Mouse (Mus musculus): ENCODE results near the gene Ddah1. TPM values are rescaled to one million over a fixed set of nuclear protein-coding genes. Genes with fewer than 3 reads are reported as not detected.
A peak's percentile ranks its signal among the peaks of the same experiment; 100 is the strongest.

Ddah1 gene
- polyA plus RNA-seq, 1 experiment from 2014 or later: 45.1 TPM

DNA sequence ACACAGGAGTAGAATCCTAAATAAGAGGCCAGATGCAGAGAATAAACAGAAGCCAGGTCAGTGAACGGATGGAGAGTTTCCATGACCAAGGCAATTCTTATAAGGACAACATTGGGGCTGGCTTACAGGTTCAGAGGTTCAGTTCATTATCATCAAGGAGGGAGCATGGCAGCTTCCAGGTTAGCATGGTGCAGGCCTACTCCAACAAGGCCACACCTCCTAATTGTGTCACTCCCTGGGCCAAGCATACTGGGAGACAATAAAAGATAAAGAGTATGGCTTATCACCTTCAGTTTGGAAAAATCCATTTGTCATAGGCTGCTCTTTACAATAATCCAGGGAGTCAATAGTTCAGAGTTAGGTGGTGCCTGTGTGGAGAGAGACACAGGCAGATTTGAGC lies 9.8 kb upstream of the Ddah1 start:
- 79% methylated on average over 1 of the region's 1 CpGs for WGBS (ENCODE audit: insufficient replicate concordance)
- Histone ChIP-seq H3K9me3 (ENCODE audit: low read length) (no peaks in the 10 kb centered on the region), H3K27ac (ENCODE audit: low read depth) (no peak overlapping the region), H3K4me1 (ENCODE audit: insufficient read depth) (no peaks in the 10 kb centered on the region), H3K4me3 (ENCODE audit: low read depth, low read length) (no peak overlapping the region), H3K27me3 (ENCODE audit: insufficient read depth, low read length) (no peaks in the 10 kb centered on the region), H3K9ac (replicated peaks) (no peak overlapping the region), H3K36me3 (replicated peaks; ENCODE audit: insufficient read depth, low read length) (no peaks in the 10 kb centered on the region), H3K4me2 (ENCODE audit: low read depth, low read length) (no peak overlapping the region)
- TF ChIP-seq EP300 (IDR thresholded peaks at IDR 0.05; ENCODE audit: low read depth) (no peak), CTCF (IDR thresholded peaks at IDR 0.05; ENCODE audit: low read depth) (no peak)
- DNase-seq (no peak), ATAC-seq (no peak)

DNA sequence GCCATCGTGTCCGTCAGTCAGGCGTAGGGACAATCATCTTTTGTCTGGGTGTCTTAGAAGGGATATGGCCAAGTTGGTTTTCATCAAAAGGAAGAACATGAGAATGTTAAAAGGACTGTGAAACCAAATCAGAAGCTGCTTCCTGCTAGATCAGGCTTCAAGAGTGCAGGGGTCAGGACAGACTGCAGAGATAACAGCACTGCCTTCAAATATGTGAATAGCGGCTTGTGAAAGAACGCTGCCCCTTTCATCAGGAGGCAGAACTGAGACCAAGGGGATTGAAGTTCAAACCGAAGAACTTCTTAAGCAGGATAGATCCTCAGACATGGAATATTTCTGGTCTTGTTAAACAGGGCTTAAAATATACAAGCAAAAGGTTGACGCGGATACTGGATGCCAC lies 2.0 kb upstream of the Ddah1 start:
- DNase-seq: no peak
- H3K4me1 ChIP-seq (ENCODE audit: insufficient read depth): peaks cover 9% of the 10 kb centered on the region
- H3K9me3 ChIP-seq (ENCODE audit: low read length): no peaks in the 10 kb centered on the region
- no peak overlapping the region for H3K4me3 ChIP-seq (ENCODE audit: low read depth, low read length)
- WGBS (ENCODE audit: insufficient replicate concordance): 57% methylated on average over 8 of the region's 8 CpGs
- H3K9ac ChIP-seq (replicated peaks): no peak overlapping the region
- TF ChIP-seq EP300 (IDR thresholded peaks at IDR 0.05; ENCODE audit: low read depth) (no peak), CTCF (IDR thresholded peaks at IDR 0.05; ENCODE audit: low read depth) (no peak)
- no peak overlapping the region for H3K27ac ChIP-seq (ENCODE audit: low read depth)
- no peak for ATAC-seq
- no peaks in the 10 kb centered on the region for H3K36me3 ChIP-seq (replicated peaks; ENCODE audit: insufficient read depth, low read length)
- no peak overlapping the region for H3K4me2 ChIP-seq (ENCODE audit: low read depth, low read length)
- peaks cover 14% of the 10 kb centered on the region for H3K27me3 ChIP-seq (ENCODE audit: insufficient read depth, low read length)

GRCm38 (mm10) chr3:145757177-145757576 lies 1.3 kb upstream of the Ddah1 start:
- peaks cover 14% of the 10 kb centered on the region for H3K27me3 ChIP-seq (ENCODE audit: insufficient read depth, low read length)
- no peak for TF ChIP-seq CTCF (IDR thresholded peaks at IDR 0.05; ENCODE audit: low read depth)
- WGBS (ENCODE audit: insufficient replicate concordance): 55% methylated on average over 8 of the region's 8 CpGs
- H3K9ac ChIP-seq (replicated peaks): no peak overlapping the region
- no peaks in the 10 kb centered on the region for H3K36me3 ChIP-seq (replicated peaks; ENCODE audit: insufficient read depth, low read length)
- no peak overlapping the region for H3K4me2 ChIP-seq (ENCODE audit: low read depth, low read length)
- H3K9me3 ChIP-seq (ENCODE audit: low read length): no peaks in the 10 kb centered on the region
- DNase-seq (no peak), ATAC-seq (no peak)
- no peak overlapping the region for H3K4me3 ChIP-seq (ENCODE audit: low read depth, low read length)
- peaks cover 12% of the 10 kb centered on the region for H3K4me1 ChIP-seq (ENCODE audit: insufficient read depth)
- H3K27ac ChIP-seq (ENCODE audit: low read depth): no peak overlapping the region

GRCm38 (mm10) chr3:145757844-145758243 lies 631 bp upstream of the Ddah1 start:
- TF ChIP-seq EP300 (IDR thresholded peaks at IDR 0.05; ENCODE audit: low read depth): no peak
- TF ChIP-seq CTCF (IDR thresholded peaks at IDR 0.05; ENCODE audit: low read depth): no peak
- Histone ChIP-seq H3K4me1 (ENCODE audit: insufficient read depth) (peaks cover 12% of the 10 kb centered on the region), H3K27ac (ENCODE audit: low read depth) (no peak overlapping the region), H3K4me2 (ENCODE audit: low read depth, low read length) (peak overlapping the region; percentile 85), H3K9me3 (ENCODE audit: low read length) (no peaks in the 10 kb centered on the region), H3K4me3 (ENCODE audit: low read depth, low read length) (0 out of 2 replicates have a peak overlapping the region, but pooled peaks have one; percentile 58), H3K9ac (replicated peaks) (no peak overlapping the region), H3K27me3 (ENCODE audit: insufficient read depth, low read length) (peaks cover 14% of the 10 kb centered on the region), H3K36me3 (replicated peaks; ENCODE audit: insufficient read depth, low read length) (no peaks in the 10 kb centered on the region)
- no peak for DNase-seq
- no peak for ATAC-seq
- WGBS (ENCODE audit: insufficient replicate concordance): 19% methylated on average over 4 of the region's 4 CpGs

DNA sequence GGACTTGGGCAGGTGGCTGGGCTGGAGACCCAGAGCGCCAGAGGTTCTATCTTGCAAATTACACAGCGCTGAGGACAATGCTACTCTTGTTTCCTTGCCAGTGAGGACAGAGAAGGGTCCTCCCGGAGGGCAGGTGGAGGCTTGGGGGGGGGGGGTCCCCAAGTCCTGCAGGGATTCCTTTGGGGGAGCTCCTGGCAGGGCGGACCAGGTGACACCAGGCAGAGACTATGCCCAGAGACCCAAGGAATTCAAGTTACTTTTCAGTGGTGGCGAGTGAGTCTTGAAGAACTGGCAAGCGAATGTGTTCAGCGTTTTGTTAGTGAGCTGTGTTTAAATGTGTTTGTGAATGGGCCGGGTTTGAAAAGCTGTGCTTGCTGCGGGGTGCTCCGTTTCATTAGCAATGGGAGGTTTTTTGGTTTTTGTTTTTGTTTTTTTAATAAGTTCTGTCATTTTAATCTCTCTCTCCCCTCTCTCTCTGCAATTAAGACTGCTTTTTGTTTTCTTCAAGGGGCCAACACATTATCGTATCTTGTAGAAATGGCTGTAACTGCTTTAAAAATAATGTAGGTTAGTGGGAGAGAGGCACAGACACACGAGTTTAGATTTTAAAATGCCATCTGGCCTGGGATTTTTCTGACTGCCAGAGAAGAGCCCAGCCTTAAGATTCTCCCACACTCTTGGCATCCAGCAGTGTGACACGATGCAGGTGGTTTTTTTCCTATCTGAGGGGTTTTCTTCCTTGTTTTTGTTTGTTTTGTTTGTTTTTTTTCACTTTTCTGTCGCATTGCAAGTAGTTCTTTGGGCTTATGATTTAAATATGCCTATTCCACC lies 1.1 kb downstream of the Ddah1 start:
- Histone ChIP-seq H3K9ac (replicated peaks) (peak overlapping the region; percentile 63), H3K27me3 (ENCODE audit: insufficient read depth, low read length) (peaks cover 14% of the 10 kb centered on the region), H3K36me3 (replicated peaks; ENCODE audit: insufficient read depth, low read length) (no peaks in the 10 kb centered on the region), H3K4me2 (ENCODE audit: low read depth, low read length) (peak overlapping the region; percentile 85), H3K9me3 (ENCODE audit: low read length) (no peaks in the 10 kb centered on the region), H3K27ac (ENCODE audit: low read depth) (peak overlapping the region; percentile 80), H3K4me1 (ENCODE audit: insufficient read depth) (peaks cover 15% of the 10 kb centered on the region), H3K4me3 (ENCODE audit: low read depth, low read length) (peak overlapping the region; percentile 58)
- ATAC-seq: no peak
- no peak for DNase-seq
- no peak for TF ChIP-seq CTCF (IDR thresholded peaks at IDR 0.05; ENCODE audit: low read depth)
- no peak for TF ChIP-seq EP300 (IDR thresholded peaks at IDR 0.05; ENCODE audit: low read depth)
- 19% methylated on average over 14 of the region's 14 CpGs for WGBS (ENCODE audit: insufficient replicate concordance)

DNA sequence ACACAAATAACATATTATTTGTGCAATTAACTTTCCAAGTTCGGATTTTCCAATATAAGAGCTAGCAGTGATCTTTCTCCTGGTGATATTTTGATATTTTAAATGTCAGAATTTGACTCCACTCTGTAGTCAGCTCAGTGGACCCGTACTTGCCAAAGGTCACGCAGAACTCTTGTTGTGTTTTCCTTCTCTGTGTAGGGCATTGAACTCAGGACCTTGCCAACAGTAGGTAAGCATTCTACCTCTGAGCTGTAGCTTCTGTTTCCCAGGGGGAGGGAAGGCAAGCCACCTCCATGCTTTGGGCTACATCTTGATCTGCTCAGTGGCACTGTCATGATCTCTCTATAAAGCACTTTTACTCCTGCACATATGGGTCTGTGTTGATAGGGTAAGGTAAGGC lies 2.1 kb downstream of the Ddah1 start:
- DNase-seq (no peak), ATAC-seq (peak; percentile 21; the same call in 1 of the 2 replicates)
- WGBS (ENCODE audit: insufficient replicate concordance): 56% methylated on average over 3 of the region's 3 CpGs
- Histone ChIP-seq H3K9me3 (ENCODE audit: low read length) (no peaks in the 10 kb centered on the region), H3K4me2 (ENCODE audit: low read depth, low read length) (peak overlapping the region; percentile 85), H3K27ac (ENCODE audit: low read depth) (peak overlapping the region; percentile 80), H3K9ac (replicated peaks) (no peak overlapping the region), H3K4me3 (ENCODE audit: low read depth, low read length) (peak overlapping the region; percentile 58; the same call in 1 of the 2 replicates), H3K36me3 (replicated peaks; ENCODE audit: insufficient read depth, low read length) (no peaks in the 10 kb centered on the region), H3K4me1 (ENCODE audit: insufficient read depth) (peaks cover 15% of the 10 kb centered on the region), H3K27me3 (ENCODE audit: insufficient read depth, low read length) (peaks cover 14% of the 10 kb centered on the region)
- no peak for TF ChIP-seq CTCF (IDR thresholded peaks at IDR 0.05; ENCODE audit: low read depth)
- no peak for TF ChIP-seq EP300 (IDR thresholded peaks at IDR 0.05; ENCODE audit: low read depth)
